8 mouse cellular contexts compared by ENCODE assay signal in genomic region chr12:10438054-10439001, GRCm38 (mm10). TPM values are rescaled to one million over a fixed set of nuclear protein-coding genes. Genes with fewer than 3 reads are reported as not detected.
DNase-seq lines count a peak whose midpoint lies in the region; ATAC-seq lines count a peak whose summit lies in the region.

No protein-coding gene starts in this region.

- H3K27ac ChIP-seq in forebrain, embryonic 14.5 days (ENCODE audit: low read depth, low read length), result no peak overlapping the region
- no peak overlapping the region for H3K27ac ChIP-seq in hindbrain, embryonic 11.5 days (ENCODE audit: low read depth, low read length)

- no peak overlapping the region for H3K4me2 ChIP-seq in forebrain, embryonic 14.5 days (ENCODE audit: low read length)
- H3K4me2 ChIP-seq in hindbrain, embryonic 11.5 days (replicated peaks; ENCODE audit: low read depth, low read length), result no peak overlapping the region

- H3K4me3 ChIP-seq in forebrain, embryonic 14.5 days (ENCODE audit: low read depth, low read length), result no peak overlapping the region
- no peak overlapping the region for H3K4me3 ChIP-seq in hindbrain, embryonic 11.5 days (ENCODE audit: low read depth, low read length)

- WGBS in forebrain, embryonic 14.5 days, result 31% methylated on average over 15 of the region's 15 CpGs
- WGBS in hindbrain, embryonic 11.5 days, result 29% methylated on average over 15 of the region's 15 CpGs

- H3K9ac ChIP-seq in forebrain, embryonic 14.5 days (ENCODE audit: low read length), result no peak overlapping the region
- H3K9ac ChIP-seq in hindbrain, embryonic 11.5 days (ENCODE audit: low read depth, low read length), result no peak overlapping the region

- ATAC-seq in forebrain, embryonic 14.5 days, result peak; percentile 78
- peak; percentile 47; the same call in 1 of the 2 replicates for ATAC-seq in hindbrain, embryonic 11.5 days (ENCODE audit: low FRiP score)

- no peaks in the 10 kb centered on the region for H3K36me3 ChIP-seq in forebrain, embryonic 14.5 days (ENCODE audit: control insufficient read depth, insufficient read depth, low read length)
- no peaks in the 10 kb centered on the region for H3K36me3 ChIP-seq in hindbrain, embryonic 11.5 days (ENCODE audit: control insufficient read depth, insufficient read depth, low read length)

- H3K27me3 ChIP-seq in forebrain, embryonic 14.5 days (replicated peaks; ENCODE audit: control insufficient read depth, insufficient read depth, low read length), result no peaks in the 10 kb centered on the region
- H3K27me3 ChIP-seq in hindbrain, embryonic 11.5 days (ENCODE audit: control insufficient read depth, insufficient read depth, low read length), result no peaks in the 10 kb centered on the region

- peak; percentile 59 for DNase-seq in ES-CJ7 (ENCODE audit: low read depth, low spot score)
- peak; percentile 19 for DNase-seq in c-Kit-positive CD71-positive TER-119-negative erythroid progenitor cells, embryonic 14.5 days (ENCODE audit: low read depth)
- DNase-seq in forebrain, embryonic 14.5 days (ENCODE audit: low spot score), result peak; percentile 84
- DNase-seq in hindbrain, embryonic 11.5 days (ENCODE audit: low spot score), result peak; percentile 90
- peak; percentile 55 for DNase-seq in layer of hippocampus, adult 9-11 months
- peak; percentile 77 for DNase-seq in lung, postnatal 25 days (ENCODE audit: low spot score)
- peak; percentile 88 to 90 for DNase-seq in right cerebral cortex, adult 2 months (ENCODE audit: low spot score in 2 of 2)
- DNase-seq in urinary bladder, postnatal 10 days (ENCODE audit: low spot score), result peak; percentile 82

- H3K9me3 ChIP-seq in forebrain, embryonic 14.5 days (replicated peaks; ENCODE audit: control insufficient read depth, low read length), result no peaks in the 10 kb centered on the region
- H3K9me3 ChIP-seq in hindbrain, embryonic 11.5 days (ENCODE audit: control insufficient read depth, low read length), result no peaks in the 10 kb centered on the region

- H3K4me1 ChIP-seq in forebrain, embryonic 14.5 days (ENCODE audit: control insufficient read depth, insufficient read depth, low read length), result no peaks in the 10 kb centered on the region
- no peaks in the 10 kb centered on the region for H3K4me1 ChIP-seq in hindbrain, embryonic 11.5 days (replicated peaks; ENCODE audit: control insufficient read depth, insufficient read depth, low read length)

RNA-seq across cellular contexts. Expression of gene Rdh14, which starts 47.8 kb away (rescaled TPM):
- polyA plus RNA-seq in forebrain, embryonic 14.5 days (2014; fragmentation: Nextera tagmentation; extraction: Ambion mirVana), result 36.8 and 39.3 TPM in 2 replicates
- 28.9 and 29.3 TPM in 2 replicates for polyA plus RNA-seq in hindbrain, embryonic 11.5 days (2014; fragmentation: Nextera tagmentation; extraction: Ambion mirVana)

Comparison
In these comparisons a context has a peak if more than half of its experiments do, and no peak if none do; other contexts are left out.
1. DNase-seq: peak in every context shown above with its lines; median percentile 90 in hindbrain, embryonic 11.5 days; 89 in right cerebral cortex, adult 2 months; 84 in forebrain, embryonic 14.5 days; 82 in urinary bladder, postnatal 10 days; 77 in lung, postnatal 25 days; 59 in ES-CJ7; 55 in layer of hippocampus, adult 9-11 months; 19 in c-Kit-positive CD71-positive TER-119-negative erythroid progenitor cells, embryonic 14.5 days.